Mouse (Mus musculus) cerebellum, adult (tissue): ENCODE results near the gene Flt3.
A peak's percentile ranks its signal among the peaks of the same experiment; 100 is the strongest.

Experiments
- ATAC-seq: cut with Nextera tagmentation; 2 replicates; pipeline ENCODE4 v1.9.2; 2017; ENCODE audit warnings: mild to moderate bottlenecking, moderate library complexity, mixed read lengths; ENCODE audit not compliant: insufficient number of reproducible peaks, low FRiP score, low TSS enrichment

Gene Flt3

GRCm38 (mm10) chr5:147399843-147400504 lies at the start of gene Flt3:
Gene Flt3 (minus strand): TSS chr5:147400489.
- peak; percentile 77; the same call in 1 of the 2 replicates for ATAC-seq

- ATAC-seq = peak; percentile 31; the same call in 1 of the 2 replicates
Observed at GRCm38 (mm10) chr5:147448933-147449332, 48.6 kb upstream of the Flt3 start.

- ATAC-seq = no peak
Observed at GRCm38 (mm10) chr5:147448526-147448925, 48.2 kb upstream of the Flt3 start.

GRCm38 (mm10) chr5:147445252-147445651 lies 45.0 kb upstream of the Flt3 start:
- no peak for ATAC-seq

GRCm38 (mm10) chr5:147444757-147445156 lies 44.5 kb upstream of the Flt3 start:
- no peak for ATAC-seq

GRCm38 (mm10) chr5:147444298-147444697 lies 44.0 kb upstream of the Flt3 start:
- no peak for ATAC-seq

- no peak for ATAC-seq
Observed at GRCm38 (mm10) chr5:147442741-147443140, 42.5 kb upstream of the Flt3 start.

GRCm38 (mm10) chr5:147441979-147442378 lies 41.7 kb upstream of the Flt3 start:
- ATAC-seq = no peak

- no peak for ATAC-seq
Observed at GRCm38 (mm10) chr5:147440996-147441507, 40.8 kb upstream of the Flt3 start.

- ATAC-seq = no peak
Observed at GRCm38 (mm10) chr5:147436491-147436890, 36.2 kb upstream of the Flt3 start.

GRCm38 (mm10) chr5:147435751-147436150 lies 35.5 kb upstream of the Flt3 start:
- no peak for ATAC-seq

GRCm38 (mm10) chr5:147435224-147435623 lies 34.9 kb upstream of the Flt3 start:
- ATAC-seq = peak; percentile 86

- ATAC-seq = no peak
Observed at GRCm38 (mm10) chr5:147432927-147433326, 32.6 kb upstream of the Flt3 start.

- ATAC-seq = no peak
Observed at GRCm38 (mm10) chr5:147430936-147431839, 30.9 kb upstream of the Flt3 start.

- ATAC-seq = peak; percentile 50; the same call in 1 of the 2 replicates
Observed at GRCm38 (mm10) chr5:147430361-147430935, 30.2 kb upstream of the Flt3 start.

GRCm38 (mm10) chr5:147429535-147430305 lies 29.4 kb upstream of the Flt3 start, which contains the start of gene Pan3:
Gene Pan3 (plus strand): TSS chr5:147430161.
- ATAC-seq = peak; percentile 71; the same call in 1 of the 2 replicates

GRCm38 (mm10) chr5:147426048-147426805 lies 25.9 kb upstream of the Flt3 start:
- no peak; the same call in 1 of the 2 replicates for ATAC-seq

GRCm38 (mm10) chr5:147423612-147424011 lies 23.3 kb upstream of the Flt3 start:
- ATAC-seq = no peak
